Mouse (Mus musculus) retina, adult 2 months (tissue): Measurements from ENCODE around the gene Nmu.

ENCODE experiments used
- DNase-seq: peaks from one replicate; pipeline ENCODE4 v3.0.0-alpha.2; 2012; ENCODE audit warnings: low read depth, low spot score

The Nmu gene

DNA sequence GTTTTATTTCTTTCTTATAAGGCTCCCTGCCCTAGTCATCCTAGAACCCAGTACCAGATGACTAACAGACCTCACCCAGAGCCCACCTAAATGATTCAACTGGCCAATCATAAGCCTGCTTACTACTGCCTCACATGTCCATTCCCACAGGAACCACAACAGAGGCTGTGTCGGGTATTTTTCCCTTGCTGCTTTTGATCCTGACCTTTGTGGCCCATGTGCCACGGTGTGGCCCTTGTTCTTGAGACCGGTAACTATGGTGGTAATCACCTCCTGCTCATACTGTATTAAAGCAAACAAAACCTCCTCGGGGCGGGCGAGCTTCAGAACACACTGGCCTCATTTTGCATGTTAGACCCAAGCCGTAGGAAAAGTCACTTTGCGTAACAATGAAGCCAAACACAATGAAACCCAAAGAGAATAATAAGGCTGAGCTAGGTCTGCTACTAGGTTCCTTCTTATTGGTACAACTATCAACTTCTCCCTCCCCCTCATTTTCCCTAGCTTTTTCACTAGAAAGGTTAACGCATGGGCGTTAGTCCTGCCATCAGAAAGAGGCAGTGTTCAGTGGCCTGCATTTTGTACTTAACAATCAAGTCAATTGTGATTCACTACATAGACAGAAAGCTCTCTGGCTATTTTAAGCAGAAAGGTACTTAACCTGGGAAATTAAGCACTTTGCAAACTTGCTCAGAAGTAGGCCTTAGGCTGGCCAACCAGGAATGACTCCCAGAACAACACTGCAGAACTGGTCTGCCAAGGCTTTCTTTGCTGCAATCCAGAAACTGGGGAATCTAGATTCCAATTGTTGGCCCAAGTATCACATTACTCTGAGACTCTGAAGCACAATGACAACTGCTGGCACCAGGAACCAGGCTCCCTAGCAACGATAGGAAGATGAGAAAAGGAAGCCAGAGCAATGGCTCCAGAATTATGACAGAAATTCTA is 42.1 kb downstream of the Nmu start:
- DNase-seq, result no peak

DNA sequence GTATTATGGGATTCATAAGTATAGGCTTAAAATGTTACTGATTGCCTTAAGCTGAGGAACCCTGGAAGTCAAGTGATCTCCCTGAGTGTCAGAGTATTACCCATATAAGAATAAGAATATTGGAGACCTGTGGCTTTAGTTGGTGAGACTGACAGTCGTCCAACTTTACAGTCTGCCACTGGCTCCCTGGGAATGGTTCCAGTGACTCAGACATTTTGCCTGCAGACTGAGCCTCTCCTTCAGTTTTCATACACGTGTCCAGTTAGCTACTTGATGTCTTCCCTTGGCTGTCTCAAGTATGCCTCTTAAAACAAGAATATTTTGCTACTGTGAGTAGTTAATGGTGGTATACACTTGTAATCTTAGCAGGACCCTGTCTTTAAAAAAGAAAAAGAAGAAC is 55.4 kb downstream of the Nmu start:
- DNase-seq, result no peak

DNA sequence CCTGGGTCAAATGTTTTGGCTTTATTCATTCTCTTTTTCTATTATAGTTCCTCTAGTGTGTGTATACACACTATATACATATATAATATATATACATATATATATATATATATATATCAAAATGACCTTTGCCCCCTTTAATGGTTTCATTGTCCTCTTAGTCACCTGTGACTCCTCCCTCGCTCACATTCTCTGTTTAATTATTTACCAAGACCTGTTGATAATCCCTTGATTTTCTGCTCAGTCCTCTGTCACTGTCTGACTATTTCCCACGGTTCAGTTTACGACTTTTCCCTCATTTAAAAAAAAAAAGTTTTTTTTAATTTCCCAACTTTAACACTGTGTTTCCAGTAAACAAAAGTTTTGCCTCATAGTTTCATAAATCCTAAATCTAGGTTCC is 57.3 kb downstream of the Nmu start:
- no peak for DNase-seq

DNA sequence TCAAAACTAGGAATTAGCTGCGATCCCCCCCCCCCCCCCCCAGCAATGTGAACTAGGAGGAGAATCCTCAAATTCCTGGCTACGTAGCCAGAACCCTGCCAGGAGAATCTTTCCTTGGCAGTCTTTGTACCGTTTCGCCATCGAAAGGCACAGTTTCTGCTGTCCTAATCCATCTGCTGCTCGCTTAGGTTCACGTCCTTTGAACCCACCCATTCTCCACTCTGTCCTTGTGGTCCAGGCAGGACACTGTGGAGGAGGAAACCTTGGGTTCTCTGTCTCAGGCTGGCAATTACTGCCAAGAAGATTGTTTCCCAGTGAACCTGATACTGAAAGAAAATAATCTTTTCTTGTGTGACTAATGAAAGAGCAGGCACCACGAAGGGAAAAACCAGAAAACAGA is 58.0 kb downstream of the Nmu start:
- no peak for DNase-seq

DNA sequence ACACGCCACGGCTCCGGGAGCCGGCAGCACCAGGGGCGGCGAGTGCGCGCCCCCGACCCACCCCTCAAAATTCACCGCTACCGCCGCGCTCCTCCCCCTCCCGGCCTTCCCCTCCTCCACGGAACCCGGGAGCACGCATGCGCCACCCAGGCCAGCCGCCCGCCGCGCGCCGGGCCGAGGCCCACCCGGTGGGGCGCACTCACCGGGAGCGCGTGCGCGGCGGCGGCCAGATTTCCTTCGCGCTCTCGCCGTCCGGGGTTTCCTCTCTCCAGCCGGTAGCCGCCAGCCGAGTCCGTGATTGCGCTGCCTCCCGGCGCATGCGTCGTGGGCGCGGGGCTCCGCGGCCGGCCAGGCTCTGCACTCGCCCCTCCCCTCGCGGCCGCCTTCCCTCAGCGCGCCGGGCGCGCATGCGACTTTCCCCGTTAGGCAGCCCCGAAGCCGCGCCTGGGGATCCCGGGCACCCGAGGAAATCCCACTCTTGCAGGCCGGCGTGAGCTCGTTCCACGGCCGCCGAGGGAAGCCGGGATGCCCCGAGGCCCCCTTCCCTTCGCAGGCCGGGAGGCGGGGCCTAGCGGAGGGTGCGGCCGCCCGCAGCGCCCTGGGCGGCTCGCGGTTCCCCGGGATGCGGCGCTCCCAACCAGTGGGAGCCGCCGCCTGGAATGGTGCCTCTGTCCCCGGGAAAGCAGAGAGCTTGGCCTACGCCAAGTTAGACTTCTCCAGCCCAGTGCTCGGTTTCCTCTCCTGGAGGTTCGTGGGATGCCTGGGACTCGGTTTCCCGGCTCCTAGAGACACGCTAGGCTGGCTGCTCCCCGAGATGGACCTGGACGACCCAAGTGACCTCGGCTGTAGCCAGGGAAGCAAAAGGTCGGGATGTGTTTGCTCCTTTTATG is 58.9 kb downstream of the Nmu start, which contains the start of gene Clock:
Clock (minus strand) TSS at position 341 of the 890 bp plus-strand sequence.
- peak; percentile 79 for DNase-seq

DNA sequence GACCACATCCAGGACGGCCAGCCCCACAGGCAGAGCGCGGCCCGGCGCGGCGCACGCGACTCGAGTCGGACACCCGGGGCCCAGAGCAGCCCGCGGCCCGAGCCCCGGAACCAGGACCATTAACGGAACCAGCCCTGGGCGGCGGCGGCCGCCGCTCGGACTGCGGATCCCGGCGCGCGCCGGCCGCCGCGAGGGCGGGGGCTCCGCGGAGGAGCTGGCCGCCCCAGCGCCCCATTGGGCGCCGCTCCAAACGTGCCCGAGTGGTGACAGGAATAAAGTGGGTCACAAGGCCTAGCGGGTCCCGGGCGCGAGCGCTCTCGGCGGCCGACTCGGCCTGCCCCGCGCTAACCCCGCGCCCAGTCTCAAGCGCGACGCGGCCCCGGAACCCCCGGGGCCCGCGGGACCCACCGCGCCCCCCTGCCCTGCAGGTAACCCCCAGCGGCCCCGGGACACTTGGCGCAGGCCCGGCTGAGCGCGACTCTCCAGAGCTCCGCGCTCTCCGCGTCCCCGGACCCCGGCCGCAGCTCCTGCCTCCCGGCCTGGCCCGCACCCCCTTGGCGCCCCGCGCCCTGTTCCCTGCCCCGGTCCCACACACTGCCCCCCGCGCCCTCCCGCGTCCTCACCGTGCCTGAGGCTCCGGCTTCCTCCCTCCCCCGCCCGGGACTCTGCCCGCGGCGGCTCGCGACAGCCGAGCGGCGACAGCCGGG is 59.7 kb downstream of the Nmu start:
- peak; percentile 66 for DNase-seq

DNA sequence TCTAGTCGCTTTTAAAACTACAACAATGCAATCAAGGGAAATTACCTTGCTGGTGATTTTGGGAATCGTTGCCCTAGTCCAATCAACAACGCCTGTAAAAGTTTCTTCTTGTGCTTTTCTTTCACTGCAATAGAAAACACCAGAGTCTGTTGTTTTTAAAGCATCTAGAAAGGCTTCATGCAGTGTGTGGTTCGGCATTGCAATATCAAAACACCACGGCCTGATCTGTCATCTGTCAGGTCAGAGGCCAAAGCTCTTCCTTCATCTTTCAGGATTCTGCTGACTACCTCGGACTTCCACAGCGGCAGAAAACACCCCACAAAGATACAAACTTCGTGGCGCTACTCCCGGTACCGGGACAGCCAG is 60.2 kb downstream of the Nmu start:
- no peak for DNase-seq

DNA sequence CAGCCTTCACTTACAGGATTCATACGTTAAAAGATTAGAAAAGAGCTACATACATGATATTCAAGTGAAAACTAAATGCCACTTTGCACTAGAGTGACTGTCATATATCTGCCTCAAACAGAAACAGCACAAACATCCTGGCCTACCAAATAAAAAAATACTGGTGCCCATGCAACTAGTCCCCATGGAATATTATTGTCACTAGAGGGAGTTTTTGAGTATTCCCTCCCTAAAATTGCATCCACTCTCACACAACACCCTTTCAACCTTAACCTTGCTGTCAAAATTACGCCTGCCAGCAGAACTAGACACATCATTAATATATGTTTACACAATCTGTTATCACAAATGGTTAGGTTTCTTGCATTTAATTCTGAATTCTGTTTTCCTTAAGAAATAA is 61.6 kb downstream of the Nmu start:
- DNase-seq, result no peak

DNA sequence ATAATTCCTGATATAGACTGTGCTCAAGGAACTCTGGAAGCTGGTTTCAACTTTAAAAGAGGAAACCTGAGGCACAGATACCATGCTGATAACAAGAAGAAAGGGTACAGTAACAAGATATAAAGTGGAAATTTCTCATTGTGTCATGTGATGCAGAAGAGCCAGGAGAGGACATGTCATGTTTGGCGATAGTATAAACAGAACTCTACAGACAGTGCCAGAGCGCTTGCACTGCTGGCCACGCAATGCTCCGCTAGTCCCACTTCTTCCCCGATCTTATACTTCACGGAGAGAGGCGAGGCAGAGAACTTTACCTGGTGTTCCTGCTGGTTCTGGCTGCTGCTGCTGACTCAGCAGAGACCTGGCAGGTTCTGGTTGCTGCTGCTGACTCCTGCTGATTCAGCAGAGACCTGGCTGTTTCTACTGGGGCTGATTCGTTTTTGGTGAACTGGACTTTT is 74.3 kb downstream of the Nmu start:
- no peak for DNase-seq

DNA sequence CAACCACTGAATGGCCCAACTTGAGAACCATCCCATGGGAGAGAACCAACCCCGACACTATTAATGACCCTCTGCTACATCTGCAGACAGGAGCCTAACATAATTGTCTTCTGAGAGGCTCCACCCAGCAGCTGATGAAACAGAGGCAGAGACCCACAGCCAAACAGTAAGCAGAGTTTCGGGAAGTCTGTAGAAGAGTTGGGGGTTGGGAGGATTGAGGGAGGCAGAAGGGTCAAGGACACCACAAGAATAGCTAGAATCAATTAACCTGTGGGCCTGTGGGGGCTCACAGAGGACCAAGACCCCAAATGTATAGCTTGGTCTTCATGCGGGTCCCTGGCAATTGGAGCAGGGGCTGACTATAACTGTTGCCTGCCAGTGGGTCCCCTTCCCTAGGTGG is 75.3 kb downstream of the Nmu start:
- DNase-seq, result no peak

DNA sequence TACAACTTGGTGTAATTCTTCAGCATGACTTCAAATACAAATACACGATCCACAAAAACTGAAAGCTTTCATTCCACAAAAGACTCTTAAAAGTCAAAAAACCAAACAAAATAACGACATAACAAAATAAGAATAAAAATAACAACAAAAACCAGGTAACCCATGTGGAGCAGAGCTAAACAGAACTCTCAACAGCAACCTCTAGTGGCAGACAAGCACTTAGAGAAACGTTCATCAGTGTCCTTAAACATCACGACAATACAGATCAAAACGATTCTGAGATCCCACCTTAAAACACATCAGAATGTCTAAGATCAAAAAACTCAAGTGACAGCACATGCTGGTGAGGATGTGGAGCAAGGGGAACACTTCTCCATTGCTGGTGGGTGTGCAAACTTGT is 76.5 kb downstream of the Nmu start:
- DNase-seq, result no peak

DNA sequence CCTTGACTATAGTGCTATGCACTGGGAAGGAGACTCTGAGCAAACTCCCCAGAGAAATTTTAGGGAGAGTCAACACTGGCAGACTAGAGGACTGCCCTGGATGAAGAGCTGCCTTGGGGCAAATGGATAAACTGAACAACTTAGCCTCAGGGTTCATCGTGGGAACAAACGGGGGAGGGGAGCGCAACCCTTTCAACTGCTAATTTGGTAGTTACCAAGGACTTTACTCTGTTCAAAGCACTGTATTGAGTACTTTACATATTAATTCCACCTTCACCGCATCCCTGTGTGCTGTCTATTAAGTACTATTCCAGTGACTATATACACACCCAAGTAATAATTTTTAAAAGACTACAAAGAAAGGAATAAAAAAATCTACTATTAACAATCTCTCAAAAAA is 77.9 kb downstream of the Nmu start:
- no peak for DNase-seq

DNA sequence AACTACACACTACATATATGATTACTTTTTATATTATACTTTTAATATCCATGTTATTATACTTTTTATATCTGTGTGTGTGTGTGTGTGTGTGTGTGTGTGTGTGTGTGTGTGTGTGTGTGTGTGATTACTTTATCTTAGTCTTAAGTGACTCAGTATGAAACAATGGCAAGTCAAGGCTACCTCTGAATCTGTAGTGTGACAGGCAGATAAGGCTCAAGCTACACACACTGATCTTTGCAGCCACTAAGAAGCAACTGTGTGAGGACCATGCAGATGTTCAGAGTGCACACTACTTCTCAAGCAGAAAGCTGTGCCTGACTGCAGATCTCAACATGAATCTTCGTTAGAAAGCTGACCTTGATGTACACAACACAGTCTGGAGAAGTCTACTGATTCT is 79.7 kb downstream of the Nmu start:
- no peak for DNase-seq
